Mouse (Mus musculus): ENCODE measurements at regions not wholly inside any gene's neighbourhood (a gene's known extent, or its start where the extent isn't known, plus 50 kb on each side); places are given as distances from the start of the nearest gene placed in this dataset.

DNA sequence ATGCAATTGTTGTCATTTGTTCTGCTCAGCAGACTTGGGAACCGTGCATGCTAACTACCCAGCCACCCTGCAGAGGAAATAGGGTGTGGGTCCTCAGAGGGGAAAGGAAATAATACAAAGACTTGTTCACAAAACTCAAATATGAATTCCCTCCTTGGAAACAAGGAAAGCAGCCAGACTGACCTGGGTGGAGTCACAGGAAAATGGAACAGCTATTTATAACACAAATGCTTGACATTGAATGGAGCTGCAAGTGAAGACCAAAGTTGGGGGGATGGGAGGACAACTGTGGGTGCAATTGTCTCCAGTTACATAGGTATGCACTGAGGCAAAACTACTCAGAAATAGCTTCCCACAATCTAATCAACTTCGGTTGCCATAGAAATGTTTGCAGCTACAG, 298.2 kb downstream of the Rapgef2 start:
- TF ChIP-seq POLR2A (IDR thresholded peaks at IDR 0.05; ENCODE audit: low read depth, low read length) (no peak), CTCF (IDR thresholded peaks at IDR 0.05; ENCODE audit: borderline replicate concordance, insufficient read depth, low read length) (no peak)

All from embryonic fibroblast, embryonic 13.5 days (primary cell).